Mouse (Mus musculus): Measurements from ENCODE around the gene Amer2. TPM values are rescaled to one million over a fixed set of nuclear protein-coding genes. Genes with fewer than 3 reads are reported as not detected.
"Not testable (repeated sequence)": the region's sequence is repeated elsewhere in the genome, so short reads cannot be mapped to it uniquely, and the experiment has no call there.

The Amer2 gene
- 7.7 and 9.6 TPM in 2 replicates for polyA plus RNA-seq (2016; fragmentation: Nextera tagmentation; extraction: Ambion mirVana)

DNA sequence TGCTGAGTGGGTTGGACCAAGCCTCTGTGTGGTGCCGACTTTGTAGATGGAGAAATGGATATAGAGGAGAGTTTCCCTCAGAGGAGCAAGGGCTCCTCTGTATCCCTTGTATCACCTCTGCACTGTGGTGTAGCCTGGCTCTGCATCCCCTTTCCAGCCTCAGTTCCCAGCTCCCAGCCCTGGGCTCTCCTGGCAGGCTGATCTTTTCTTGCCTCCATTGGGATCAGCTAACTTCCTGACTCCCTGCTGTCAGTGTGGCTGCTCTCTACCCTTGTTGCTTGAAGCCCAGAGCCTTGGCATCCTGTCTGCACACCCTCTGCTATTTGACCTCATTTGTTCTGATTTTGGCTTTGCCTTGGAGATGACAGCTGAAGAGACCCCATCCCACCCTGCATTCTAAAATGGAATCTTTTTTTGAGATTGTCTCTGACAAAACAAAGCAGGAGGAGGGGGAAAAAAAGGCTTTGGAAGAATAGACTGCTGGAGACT lies at the start of gene Amer2:
Gene Amer2, plus strand, starts transcription at position 439 of the 489 bp plus-strand sequence.
- Histone ChIP-seq H3K36me3 (replicated peaks) (no peaks in the 10 kb centered on the region), H3K4me1 (peaks cover 39% of the 10 kb centered on the region), H3K4me3 (no peak within 1 kb of the TSS), H3K9me3 (no peaks in the 10 kb centered on the region), H3K27ac (no peak within 1 kb of the TSS), H3K27me3 (ENCODE audit: poor library complexity, severe bottlenecking) (peaks cover 65% of the 10 kb centered on the region)
- 44% methylated on average over 1 of the region's 1 CpGs for WGBS
- DNase-seq (ENCODE audit: extremely low spot score, low spot score): no peak

DNA sequence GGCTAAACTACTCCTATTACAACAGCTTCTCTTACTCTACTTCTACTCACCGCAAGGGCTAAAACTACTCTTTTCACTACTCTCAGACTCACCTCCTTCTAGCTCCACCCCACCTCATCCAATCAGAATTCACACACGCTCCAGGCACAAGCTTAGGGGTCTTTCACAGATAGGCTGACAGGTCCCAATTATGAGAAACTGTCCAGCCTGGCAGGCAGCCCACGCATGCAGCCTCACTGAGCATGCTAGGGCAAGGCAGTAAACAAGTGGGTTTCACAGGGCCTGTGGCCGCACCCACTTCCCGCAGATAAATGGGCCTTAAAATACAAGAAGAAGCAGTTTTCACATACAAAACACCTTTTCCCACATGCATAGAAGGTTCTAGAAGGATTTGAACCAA lies 33.1 kb upstream of the Amer2 start:
- not testable (repeated sequence) for H3K27me3 ChIP-seq (ENCODE audit: poor library complexity, severe bottlenecking); DNase-seq (ENCODE audit: extremely low spot score, low spot score); H3K27ac ChIP-seq; H3K9me3 ChIP-seq; H3K4me1 ChIP-seq; H3K4me3 ChIP-seq; H3K36me3 ChIP-seq (replicated peaks)
- 88% methylated on average over 5 of the region's 5 CpGs for WGBS

DNA sequence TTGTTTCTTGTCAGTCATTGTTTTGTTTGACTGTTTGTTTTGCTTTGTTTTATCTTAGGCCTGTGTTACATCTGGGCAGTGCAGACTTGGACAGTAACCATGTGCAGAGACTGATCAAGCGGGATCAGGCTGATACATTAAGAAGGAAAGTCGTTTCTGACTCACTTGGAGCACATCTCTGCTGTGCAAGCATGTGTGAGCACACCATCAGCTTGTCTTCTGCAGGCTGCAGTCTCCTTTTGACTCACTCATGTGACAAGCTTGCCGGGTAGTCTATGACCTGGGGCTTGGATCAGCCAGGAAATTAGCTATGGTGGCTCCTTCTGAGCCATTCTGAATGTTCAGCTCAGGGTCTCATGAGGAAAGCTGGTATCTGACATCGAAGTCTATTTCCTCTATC lies 32.5 kb upstream of the Amer2 start:
- H3K9me3 ChIP-seq: no peaks in the 10 kb centered on the region
- no peak overlapping the region for H3K4me3 ChIP-seq
- no peak for DNase-seq (ENCODE audit: extremely low spot score, low spot score)
- H3K27me3 ChIP-seq (ENCODE audit: poor library complexity, severe bottlenecking): no peaks in the 10 kb centered on the region
- no peaks in the 10 kb centered on the region for H3K4me1 ChIP-seq
- WGBS: 84% methylated on average over 4 of the region's 4 CpGs
- H3K36me3 ChIP-seq (replicated peaks): no peaks in the 10 kb centered on the region
- H3K27ac ChIP-seq: no peak overlapping the region

DNA sequence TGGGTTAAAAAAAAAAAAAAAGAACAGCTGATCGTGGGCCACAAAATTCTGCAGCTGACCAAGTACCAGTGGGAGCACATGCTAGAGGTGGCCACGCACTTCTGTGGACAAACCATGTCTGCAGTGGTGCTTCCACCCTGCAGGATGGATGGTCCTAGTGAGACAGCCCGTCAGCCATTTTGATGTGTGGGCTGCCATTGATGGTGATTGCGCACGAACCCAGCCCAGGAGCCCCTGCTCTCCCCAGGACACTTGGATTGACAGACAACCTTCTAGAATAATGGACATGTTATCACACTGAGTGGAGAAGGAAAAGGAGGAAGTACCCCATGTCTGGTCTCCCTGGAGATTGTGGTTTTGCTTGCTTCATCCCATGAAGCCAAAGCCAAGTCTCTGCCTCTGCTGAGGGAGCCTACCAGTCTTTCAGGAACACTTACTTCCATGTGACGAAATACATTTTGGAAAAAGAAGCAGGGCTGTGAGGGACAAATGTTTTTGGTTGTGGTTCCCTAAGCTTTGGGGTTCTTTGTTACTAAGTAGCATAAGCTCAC lies 27.7 kb upstream of the Amer2 start:
- Histone ChIP-seq H3K9me3 (no peaks in the 10 kb centered on the region), H3K27me3 (ENCODE audit: poor library complexity, severe bottlenecking) (no peaks in the 10 kb centered on the region), H3K36me3 (replicated peaks) (no peaks in the 10 kb centered on the region), H3K4me3 (no peak overlapping the region), H3K4me1 (no peaks in the 10 kb centered on the region), H3K27ac (no peak overlapping the region)
- WGBS: 92% methylated on average over 6 of the region's 6 CpGs
- DNase-seq (ENCODE audit: extremely low spot score, low spot score): no peak

DNA sequence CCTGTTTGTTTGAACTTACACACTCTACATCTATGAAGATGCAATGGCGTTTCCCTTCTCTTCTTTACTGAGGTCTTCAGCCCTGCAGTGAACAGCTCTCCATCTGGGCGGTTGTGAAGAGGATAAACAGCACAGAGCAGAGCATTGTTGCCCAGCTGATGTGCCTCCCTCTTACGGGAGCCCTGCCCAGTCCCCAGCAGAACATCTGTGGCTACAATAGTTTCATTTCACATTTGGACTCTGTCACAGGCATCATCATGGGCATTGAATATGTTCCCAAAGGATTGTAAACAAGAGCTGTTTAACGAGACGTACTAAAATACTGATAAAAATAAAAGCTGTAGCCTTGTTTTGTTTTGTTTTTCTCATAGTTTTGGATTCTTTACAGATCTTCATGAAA lies 14.7 kb upstream of the Amer2 start:
- Histone ChIP-seq H3K9me3 (no peaks in the 10 kb centered on the region), H3K27me3 (ENCODE audit: poor library complexity, severe bottlenecking) (peaks cover 19% of the 10 kb centered on the region; the same call in 1 of the 2 replicates), H3K4me1 (peaks cover 21% of the 10 kb centered on the region), H3K36me3 (replicated peaks) (no peaks in the 10 kb centered on the region), H3K27ac (no peak overlapping the region), H3K4me3 (no peak overlapping the region)
- no peak for DNase-seq (ENCODE audit: extremely low spot score, low spot score)
- WGBS: 88% methylated on average over 5 of the region's 5 CpGs

DNA sequence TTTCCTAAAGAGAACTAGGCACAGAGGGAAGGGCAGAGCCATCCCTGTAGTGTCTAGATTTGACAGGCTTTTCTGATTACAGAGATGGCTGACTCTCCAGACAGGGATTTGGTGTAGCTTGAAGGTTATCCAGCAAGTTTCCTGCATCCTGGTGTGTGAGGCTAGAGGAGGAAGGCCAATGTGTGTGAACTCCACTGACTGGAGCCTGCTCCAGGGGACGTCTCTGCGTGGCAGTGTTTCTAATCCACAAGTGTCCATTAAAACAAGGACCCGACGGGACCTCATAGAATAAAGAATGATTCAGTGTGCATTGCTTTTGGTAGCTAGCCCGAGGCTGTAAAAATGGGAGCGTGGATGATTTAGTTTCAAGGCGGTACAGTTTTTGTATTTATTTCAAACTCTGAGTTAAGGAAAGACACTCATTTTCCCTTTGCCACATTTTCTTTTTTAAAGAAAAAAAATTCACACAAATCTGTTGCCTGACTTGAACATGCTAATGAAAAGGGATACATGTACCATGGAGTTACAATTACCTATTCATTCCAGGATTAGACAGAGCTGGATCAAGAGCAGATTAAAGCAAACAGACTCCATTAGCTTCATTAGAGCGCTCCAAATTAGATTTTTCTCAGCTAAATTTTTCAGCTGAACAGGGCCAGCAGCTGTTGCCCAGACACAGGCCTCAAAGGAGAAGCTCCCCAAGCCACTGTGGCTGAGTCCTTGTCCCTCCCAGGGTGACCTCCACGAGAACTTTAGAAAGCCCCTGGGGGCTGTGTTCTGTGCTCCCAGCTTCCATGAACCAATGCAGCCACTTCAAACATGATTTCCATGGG lies 11.5 kb upstream of the Amer2 start:
- Histone ChIP-seq H3K36me3 (replicated peaks) (no peaks in the 10 kb centered on the region), H3K27ac (peak overlapping the region; percentile 64), H3K4me1 (peaks cover 21% of the 10 kb centered on the region), H3K4me3 (no peak overlapping the region), H3K27me3 (ENCODE audit: poor library complexity, severe bottlenecking) (peaks cover 29% of the 10 kb centered on the region), H3K9me3 (no peaks in the 10 kb centered on the region)
- peak; percentile 19 for DNase-seq (ENCODE audit: extremely low spot score, low spot score)
- WGBS: 41% methylated on average over 9 of the region's 9 CpGs

DNA sequence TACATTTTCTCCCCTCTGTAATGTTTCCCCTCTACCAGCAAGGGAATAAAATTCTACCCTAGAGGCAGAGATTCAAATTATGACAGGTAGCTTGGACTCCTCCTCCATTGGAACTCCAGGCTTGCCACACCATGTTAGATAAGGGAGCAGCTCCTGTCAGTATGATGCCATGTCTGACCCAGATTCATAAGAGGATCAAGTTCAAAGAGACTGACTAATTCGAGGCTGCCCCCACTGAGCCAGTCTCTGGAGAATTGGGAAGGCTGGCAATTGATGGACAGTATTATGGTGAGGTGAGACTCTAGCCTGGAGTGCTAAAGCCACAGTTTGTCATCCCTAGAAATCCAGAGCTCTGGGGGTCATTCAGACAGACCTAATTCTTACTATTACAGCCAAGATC lies 6.3 kb upstream of the Amer2 start:
- no peaks in the 10 kb centered on the region for H3K9me3 ChIP-seq
- WGBS: 78% methylated on average over 1 of the region's 1 CpGs
- H3K4me3 ChIP-seq: no peak overlapping the region
- H3K36me3 ChIP-seq (replicated peaks): no peaks in the 10 kb centered on the region
- peaks cover 29% of the 10 kb centered on the region for H3K27me3 ChIP-seq (ENCODE audit: poor library complexity, severe bottlenecking)
- no peak for DNase-seq (ENCODE audit: extremely low spot score, low spot score)
- no peak overlapping the region for H3K27ac ChIP-seq
- peaks cover 36% of the 10 kb centered on the region for H3K4me1 ChIP-seq

DNA sequence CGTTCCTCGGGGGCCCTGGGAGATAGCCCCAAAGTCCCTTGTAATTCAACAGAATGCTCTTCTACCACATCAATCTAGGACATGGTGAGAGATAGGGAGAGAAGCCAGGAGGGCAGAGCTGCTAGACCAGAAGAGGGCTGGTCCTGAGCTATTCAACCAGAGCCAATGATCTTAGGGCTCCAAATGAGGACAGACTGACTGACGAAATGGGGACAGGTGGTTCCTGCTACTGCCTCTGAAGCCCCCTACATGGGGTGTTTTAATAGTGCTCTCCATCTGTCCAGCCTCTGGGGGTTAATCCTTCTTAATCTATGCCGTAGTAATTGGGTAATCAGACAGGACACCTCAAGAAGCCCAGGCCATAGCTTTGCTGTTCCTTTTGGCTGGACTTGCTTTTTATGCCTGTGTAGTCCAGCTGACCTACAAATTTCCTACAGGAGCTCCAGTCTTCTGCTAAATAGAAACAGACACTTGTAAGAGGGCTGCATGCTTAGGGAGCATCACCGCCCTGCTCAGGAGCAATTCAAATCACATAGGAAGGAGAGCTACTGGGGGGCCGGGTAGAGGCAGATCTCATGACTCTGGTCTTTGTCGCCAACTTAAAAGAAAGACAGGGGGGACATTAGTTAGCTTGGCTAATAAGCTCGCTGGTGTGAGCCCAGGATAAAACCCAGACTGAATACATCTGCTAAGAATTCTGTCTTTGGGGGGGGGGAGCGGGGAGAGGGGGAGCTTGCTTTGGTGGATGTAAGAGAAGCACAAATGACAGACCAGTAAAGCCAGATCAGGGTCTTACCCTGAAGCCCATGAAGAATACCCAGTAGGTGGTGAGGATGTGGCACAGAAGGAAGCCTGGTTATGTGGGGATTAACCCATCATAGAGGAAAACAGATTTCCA lies 4.0 kb upstream of the Amer2 start:
- Histone ChIP-seq H3K9me3 (no peaks in the 10 kb centered on the region), H3K27ac (peak overlapping the region; percentile 53), H3K4me3 (no peak overlapping the region), H3K36me3 (replicated peaks) (no peaks in the 10 kb centered on the region), H3K4me1 (peaks cover 30% of the 10 kb centered on the region), H3K27me3 (ENCODE audit: poor library complexity, severe bottlenecking) (peaks cover 30% of the 10 kb centered on the region)
- 37% methylated on average over 9 of the region's 9 CpGs for WGBS
- peak; percentile 18 for DNase-seq (ENCODE audit: extremely low spot score, low spot score)

DNA sequence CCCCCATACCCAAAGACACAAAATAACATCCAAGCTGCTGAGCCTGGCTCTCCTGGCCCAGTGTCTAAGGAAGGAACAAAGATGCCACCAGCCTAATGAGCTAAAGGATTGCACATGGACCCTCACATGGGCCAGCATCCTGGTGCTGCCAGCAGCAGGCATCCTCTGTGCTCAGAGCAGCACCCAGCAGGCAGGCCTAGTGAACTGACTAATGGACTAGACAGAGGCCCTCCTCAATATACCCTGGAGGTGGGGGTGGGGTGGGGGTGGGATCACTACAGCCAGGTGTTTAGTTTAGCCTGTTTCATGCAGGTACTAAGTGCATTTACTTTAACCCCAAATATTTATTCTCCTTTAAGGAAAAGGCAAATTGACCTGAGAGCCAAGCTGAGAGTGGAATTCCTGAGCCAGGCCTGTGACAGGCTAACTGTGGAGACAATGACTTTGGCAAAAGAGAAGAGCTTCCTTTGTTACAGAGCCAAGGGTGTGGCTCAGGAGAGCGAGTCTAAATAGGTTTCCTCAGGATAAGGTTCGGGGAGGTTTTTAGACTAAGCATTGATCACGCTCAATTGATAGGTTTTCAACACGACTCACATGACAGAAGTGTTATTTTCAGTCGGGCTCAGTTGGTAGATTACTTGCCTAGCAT lies 3.3 kb upstream of the Amer2 start:
- no peaks in the 10 kb centered on the region for H3K9me3 ChIP-seq
- peak overlapping the region; percentile 53 for H3K27ac ChIP-seq
- peaks cover 34% of the 10 kb centered on the region for H3K27me3 ChIP-seq (ENCODE audit: poor library complexity, severe bottlenecking)
- no peaks in the 10 kb centered on the region for H3K36me3 ChIP-seq (replicated peaks)
- H3K4me1 ChIP-seq: peaks cover 30% of the 10 kb centered on the region
- 53% methylated on average over 5 of the region's 5 CpGs for WGBS
- no peak overlapping the region for H3K4me3 ChIP-seq
- no peak for DNase-seq (ENCODE audit: extremely low spot score, low spot score)

DNA sequence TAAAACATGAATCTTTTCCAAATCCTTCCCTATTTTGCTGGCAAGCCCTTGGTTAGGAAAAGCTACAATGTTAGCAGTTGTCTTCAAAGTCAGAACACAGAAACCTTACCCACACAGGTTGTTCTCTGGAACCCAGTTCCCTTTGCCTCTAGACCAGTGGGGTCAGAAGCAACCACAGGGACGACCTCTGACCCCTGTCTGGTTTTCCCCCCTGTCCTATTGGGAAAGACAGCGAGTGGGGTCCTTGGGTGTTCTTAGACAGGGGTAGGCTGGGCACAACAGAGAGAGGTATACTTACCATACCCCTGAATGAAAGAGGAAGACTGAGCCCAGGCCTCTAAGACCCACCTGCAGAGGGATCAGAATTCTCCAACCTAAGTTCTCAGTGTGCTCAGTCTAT lies 4.0 kb downstream of the Amer2 start:
- Histone ChIP-seq H3K27me3 (ENCODE audit: poor library complexity, severe bottlenecking) (peaks cover 81% of the 10 kb centered on the region), H3K4me3 (peak overlapping the region; percentile 79; the same call in 1 of the 2 replicates), H3K4me1 (peaks cover 55% of the 10 kb centered on the region), H3K27ac (0 out of 2 replicates have a peak overlapping the region, but pooled peaks have one; percentile 93), H3K36me3 (replicated peaks) (peaks cover 9% of the 10 kb centered on the region), H3K9me3 (no peaks in the 10 kb centered on the region)
- 38% methylated on average over 2 of the region's 2 CpGs for WGBS
- DNase-seq (ENCODE audit: extremely low spot score, low spot score): no peak

DNA sequence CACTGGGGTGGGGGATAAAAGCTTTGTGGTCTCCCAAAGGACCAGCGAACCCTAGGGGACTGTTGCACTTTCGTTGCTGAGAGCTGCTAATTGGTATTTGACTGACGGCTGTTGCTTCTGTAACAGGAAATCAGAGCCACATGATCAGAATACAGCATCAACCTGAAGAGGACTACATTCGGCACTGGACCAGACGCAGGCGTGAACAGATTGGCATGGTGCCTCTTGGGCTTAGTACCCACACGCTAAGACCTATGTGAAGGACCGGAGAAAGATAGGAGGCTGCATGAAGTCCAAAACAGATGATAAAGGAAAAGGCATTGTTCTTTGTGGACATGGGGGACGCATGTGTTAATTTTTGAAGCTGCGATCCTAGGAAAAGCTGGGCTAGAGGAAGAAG lies 4.5 kb downstream of the Amer2 start:
- Histone ChIP-seq H3K4me1 (peaks cover 56% of the 10 kb centered on the region), H3K9me3 (no peaks in the 10 kb centered on the region), H3K36me3 (replicated peaks) (peaks cover 9% of the 10 kb centered on the region), H3K27ac (peak overlapping the region; percentile 93; the same call in 1 of the 2 replicates), H3K27me3 (ENCODE audit: poor library complexity, severe bottlenecking) (peaks cover 76% of the 10 kb centered on the region), H3K4me3 (peak overlapping the region; percentile 79)
- 31% methylated on average over 10 of the region's 10 CpGs for WGBS
- no peak for DNase-seq (ENCODE audit: extremely low spot score, low spot score)

DNA sequence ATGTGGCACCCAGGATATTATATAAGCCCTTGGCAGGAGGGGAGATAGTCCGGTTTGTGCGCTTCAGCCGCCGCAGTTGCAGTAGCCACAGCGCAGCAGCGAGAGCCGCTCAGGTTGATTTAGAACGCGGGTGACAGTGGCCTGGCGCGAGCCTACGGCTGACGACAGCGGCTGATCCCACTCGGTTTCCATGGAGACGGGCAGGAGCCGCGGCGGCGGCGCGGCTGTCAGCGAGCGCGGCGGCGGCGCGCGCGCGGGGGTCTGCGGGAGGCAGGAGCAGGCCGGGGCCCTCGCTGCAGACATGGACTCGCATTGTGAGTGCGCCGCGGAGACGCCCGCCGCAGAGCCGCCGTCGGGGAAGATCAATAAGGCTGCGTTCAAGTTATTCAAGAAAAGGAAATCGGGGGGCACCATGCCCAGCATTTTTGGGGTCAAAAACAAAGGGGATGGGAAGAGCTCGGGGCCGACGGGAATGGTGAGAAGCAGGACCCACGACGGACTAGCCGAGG lies 5.1 kb downstream of the Amer2 start:
- Histone ChIP-seq H3K9me3 (no peaks in the 10 kb centered on the region), H3K27ac (peak overlapping the region; percentile 93), H3K36me3 (replicated peaks) (peaks cover 13% of the 10 kb centered on the region), H3K4me3 (peak overlapping the region; percentile 79), H3K27me3 (ENCODE audit: poor library complexity, severe bottlenecking) (peaks cover 72% of the 10 kb centered on the region), H3K4me1 (peaks cover 56% of the 10 kb centered on the region)
- WGBS: under 1% methylated on average over 53 of the region's 53 CpGs
- DNase-seq (ENCODE audit: extremely low spot score, low spot score): peak; percentile 85
